Mouse (Mus musculus): ENCODE measurements at regions not wholly inside any gene's neighbourhood (a gene's known extent, or its start where the extent isn't known, plus 50 kb on each side); places are given as distances from the start of the nearest gene placed in this dataset.

DNA sequence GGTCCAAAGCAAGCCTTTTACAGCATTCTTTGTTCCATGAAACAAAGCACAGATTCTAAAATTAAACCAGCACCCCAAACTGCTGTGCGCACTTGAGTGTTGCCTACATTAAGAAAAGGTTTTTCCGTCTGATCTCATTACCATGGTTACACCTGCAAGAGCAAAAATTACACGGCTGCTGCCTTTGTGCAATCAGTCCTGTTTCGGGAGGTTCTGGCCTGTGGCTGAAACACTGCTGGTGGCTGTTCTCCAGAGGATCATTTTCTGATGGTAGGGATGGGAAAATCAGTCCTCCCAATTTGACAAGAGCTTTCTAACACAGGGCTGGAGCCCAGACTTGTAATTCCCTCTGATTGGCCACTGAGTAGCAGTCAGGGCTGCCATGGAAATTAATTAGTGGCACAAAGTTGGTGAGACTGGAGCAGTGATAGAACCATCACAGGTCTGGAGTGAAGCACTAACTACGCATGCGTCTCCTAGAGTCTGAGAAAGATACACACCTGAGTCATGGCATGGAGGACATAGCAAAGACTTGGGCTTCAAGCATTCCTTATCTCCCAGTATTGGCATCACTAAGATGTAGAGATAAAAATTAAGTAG, 114.8 kb upstream of the Fam49a start:
- DNase-seq (ENCODE audit: low spot score in 2 of 2), result peak in 1 of 2 experiments; percentile 31

DNA sequence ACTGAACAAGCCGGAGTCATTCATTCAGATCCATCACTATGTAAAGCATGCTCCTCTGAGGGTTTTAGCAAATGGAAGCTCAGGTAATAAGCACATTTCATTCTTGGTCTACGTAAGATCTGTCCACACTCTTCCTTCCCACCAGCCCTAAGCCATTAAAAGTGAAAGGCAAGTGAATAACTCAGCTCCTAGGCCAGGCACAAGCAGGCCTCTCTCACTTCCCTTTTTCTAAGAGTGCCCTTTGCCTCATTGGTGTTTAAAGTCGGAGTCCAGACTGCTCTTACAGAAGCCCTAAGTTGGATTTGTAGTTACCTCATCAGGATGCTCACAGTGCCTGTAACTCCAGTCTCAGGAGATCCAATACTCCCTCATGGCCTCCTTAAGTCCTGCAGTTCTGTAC, 114.1 kb upstream of the Fam49a start:
- DNase-seq (ENCODE audit: low spot score in 2 of 2), result no peak

DNA sequence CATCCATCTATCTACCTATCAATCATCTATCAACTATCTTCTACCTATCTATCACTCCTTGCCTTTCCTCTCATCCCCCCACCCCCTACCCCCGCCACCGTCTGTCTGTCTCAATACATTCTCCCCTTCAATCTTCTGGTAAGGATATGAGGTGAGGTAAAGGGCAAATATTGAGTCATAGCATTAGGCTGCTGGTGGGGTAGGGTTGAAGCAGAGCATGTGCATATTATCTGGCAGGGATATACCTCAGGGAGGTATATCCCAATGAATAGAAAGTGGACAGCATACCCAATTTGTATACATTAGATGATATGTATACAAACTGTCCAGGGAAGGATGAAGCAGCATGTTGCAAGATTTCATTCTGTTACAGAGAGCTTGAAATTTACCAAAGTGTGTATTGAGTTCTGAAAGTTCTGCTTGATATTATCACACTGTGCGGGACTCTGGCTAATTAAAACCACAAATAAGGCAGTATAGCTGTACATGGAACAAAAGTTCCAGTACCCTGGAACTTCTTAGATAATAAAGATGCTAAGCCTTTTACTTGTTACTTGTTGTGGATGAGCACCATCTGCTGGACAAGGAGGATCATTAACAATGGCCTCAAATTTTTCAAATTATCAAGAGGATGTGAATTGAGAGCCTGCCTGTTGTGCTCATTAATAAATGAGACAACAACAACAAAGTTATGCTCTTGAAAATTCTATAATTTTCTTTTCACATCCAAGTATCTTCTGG, 113.1 kb upstream of the Fam49a start:
- peak in 1 of 2 experiments; percentile 32 for DNase-seq (ENCODE audit: low spot score in 2 of 2)

DNA sequence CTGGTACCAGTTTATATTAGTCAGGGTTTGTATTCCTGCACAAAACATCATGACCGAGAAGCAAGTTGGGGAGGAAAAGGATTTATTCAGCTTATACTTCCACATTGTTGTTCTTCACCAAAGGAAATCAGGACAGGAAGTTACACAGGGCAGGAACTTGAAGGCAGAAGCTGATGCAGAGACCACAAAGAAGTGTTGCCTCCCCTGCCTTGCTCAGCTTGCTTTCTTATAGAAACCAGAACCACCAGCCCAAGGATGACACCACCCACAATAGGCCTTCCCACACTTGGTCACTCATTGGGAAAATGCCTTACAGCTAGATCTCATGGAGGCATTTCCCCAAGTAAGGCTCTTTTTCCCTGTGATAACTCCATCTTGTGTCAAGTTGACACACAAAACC, 97.5 kb upstream of the Fam49a start:
- no peak for DNase-seq (ENCODE audit: low spot score in 2 of 2)

DNA sequence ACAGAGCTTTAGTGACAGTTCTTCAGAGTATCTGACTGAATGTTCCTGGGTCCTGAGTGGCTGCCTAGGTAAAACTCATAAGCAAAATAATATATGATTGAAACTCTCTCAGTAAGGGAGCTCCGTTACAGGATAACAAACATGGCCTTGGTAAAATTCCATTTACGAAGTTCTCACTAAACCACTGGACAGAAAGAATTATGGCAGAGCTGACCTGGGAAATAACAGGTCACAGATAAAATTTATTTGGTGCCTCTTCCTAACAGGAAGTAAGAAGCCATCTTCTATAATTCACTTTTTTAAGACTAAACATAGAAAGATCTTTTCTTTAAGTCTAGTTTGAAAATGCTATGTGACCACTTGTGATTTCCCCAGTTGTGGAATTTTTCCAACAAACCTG, 91.4 kb upstream of the Fam49a start:
- DNase-seq (ENCODE audit: low spot score in 2 of 2), result no peak

DNA sequence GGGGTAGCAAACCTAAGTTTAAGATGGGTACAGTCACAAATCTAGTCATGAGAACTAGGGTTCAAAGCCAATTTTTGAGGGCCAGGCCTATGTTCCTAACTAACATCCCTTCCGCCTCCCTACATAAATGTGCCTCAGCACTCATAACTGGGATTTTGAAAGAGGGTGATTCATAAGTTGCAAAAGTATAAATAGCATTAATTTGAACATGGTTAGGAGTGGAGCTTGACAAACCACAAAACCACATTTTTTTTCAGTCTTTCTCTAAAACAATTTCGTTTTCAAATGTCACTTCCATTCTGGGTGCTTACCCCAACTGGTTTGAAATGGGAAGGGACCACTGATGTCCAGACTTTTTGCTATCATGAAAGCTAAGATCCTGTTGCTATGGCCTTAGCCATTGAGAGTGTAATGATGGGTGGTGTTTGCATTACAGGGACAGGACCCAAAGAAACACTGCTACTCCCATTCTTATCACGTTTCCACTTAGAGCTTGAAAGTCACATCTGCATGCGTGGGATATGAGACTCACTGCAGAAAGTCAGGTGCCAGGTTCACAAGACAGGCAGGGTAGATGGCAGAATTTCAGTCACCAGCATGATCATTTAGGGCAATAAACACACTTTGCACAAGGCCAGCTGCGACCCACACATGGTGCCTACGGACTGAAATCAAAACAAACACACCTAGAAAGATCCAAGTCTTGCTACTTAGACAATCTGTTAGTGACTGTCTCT, 89.7 kb upstream of the Fam49a start:
- no peak for DNase-seq (ENCODE audit: low spot score in 2 of 2)

DNA sequence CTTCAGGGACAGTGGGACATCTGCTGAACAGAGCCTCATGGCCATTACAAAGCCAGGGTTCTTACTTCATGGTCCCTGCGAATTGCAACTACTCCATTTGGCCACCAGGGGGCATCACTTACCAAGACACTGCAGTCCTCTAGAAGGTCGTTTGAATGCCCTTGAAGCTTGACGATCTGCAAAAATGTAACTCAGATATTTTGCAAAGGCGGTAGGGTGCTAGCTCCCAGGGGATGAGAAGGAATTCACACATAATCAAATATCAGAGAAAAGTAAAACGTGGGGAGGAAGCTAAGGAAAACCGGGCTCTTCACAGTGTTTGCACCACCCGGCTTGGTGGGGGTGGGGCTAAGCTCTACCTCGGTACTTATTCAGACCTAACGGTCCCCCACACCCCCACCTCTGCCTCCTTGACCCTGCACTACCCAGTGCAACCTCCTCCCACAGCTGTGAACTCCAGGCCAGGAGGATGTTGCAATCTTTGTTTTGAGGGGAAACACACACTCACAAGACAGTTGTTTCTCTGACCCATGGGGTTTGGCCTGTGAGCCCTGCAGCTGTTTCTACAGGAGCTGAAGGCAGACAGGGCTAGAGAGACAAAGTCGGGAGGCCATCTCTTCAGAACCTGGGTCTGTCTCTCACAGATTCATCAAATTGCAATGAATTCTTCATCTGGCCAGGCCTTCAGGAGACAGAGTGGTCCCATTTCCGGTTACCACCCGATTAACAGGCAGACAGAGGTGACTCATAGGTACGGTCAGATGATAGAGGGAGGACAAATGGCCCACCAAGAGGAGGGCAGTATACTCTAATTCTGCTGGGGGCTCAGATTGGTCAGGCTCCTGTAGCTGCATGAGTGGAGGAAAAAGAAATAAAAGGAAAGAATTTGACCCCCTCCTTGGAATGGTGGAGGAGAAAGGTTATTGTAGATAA, 85.3 kb upstream of the Fam49a start:
- DNase-seq (ENCODE audit: low spot score in 2 of 2), result peak; percentile 89 to 90

DNA sequence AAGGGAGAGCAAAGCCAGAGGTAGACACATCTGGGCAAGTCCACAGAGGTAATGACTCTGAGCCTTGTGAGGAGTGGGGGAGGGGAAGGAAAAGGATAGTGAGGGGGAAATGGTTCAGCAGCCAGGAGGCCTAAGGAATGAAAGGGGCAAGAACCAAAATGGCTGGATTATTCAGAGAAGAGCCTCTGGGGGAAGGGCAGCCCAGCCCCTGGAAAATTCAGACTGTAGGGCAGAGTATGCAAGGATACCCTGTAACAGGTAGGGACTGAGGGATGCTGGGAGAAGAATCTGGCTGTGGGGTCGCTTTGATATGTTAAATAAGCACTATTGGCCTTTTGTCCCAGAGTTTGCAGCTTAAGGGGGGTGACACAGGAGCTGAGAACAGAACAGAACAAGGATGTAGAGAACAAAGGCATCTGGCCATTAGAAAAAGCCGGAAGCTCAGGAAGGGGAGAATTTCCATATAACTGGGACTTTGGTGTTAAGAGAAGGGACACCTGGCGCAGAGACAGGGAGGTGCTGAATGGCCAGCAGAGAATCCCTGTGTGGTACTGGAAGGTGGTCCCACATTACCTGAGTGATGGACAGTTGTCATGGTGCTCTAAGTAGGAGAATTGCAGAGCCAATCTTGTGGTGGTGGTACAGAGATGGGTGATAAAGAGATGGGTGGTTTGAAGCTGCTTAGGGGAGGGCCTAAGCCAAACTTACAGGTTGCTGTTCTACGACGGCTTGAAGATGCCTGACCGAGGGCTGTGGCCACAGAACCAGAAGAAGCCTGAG, 84.5 kb upstream of the Fam49a start:
- no peak for DNase-seq (ENCODE audit: low spot score in 2 of 2)

DNA sequence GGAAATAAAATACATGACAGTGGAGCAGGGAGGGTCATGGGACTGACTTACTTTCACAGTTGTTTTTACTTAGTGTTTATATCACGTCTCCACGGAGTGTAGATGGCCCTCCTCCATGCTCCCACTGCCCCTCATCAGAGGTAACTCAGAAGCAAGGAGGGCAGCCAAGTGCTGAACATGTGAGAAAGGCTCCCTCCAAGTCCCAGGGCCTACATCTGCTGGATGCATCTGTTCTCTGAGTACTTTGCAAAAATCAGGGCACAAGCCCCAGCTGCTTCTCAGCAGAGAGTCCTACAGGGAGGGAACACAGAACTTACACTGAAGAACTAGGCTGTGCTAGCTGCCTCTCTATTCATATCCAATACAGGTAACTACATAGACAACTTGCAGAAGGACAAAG, 83.5 kb upstream of the Fam49a start:
- peak; percentile 42 to 69 for DNase-seq (ENCODE audit: low spot score in 2 of 2)

DNA sequence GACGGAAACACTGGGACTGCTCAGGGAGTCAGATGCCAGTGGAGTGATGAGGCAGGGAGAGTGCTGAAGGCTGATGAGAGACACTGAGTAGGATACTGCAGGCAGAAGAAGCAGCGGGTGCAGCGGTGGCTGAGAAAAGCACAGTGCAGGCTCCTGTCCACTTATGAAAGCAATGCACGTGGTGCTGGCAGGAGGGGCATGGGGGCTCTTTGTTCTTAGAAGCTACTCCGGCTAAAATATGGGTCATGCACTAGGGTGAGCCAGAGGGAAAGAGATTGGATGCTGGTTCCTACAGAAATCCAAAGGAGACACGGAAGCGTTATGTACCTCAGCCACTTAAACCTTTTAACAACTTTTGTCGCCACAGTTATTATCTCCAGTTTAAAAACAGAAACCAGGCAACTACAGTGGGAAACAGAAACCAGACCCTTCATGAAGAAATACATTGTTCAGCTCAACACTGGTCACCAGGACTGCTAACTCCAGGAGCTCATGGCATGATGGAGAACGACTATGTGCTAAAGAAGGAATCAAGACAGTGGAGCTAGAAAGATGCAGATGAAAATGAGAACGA, 82.6 kb upstream of the Fam49a start:
- peak; percentile 61 to 68 for DNase-seq (ENCODE audit: low spot score in 2 of 2)

DNA sequence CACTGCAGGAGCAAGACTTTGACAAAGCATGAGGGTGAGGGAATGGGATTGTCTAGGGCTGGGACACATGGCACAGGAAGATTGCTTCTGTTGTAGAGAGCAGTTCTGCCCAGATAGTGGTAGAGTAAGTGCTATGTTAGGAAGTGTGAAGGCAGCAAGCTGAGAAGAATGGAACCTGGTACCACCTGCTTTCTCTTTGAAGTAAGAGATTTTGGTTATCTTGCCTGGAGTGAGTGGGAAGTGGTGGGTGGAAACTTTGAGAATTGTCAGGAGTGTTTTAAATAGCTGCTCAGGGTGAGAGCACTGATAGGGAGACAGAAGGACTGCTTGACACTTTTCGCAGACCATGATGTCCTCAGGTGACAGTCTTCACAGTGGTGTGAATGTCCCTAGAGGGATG, 81.0 kb upstream of the Fam49a start:
- DNase-seq (ENCODE audit: low spot score in 2 of 2), result peak in 1 of 2 experiments; percentile 32

DNA sequence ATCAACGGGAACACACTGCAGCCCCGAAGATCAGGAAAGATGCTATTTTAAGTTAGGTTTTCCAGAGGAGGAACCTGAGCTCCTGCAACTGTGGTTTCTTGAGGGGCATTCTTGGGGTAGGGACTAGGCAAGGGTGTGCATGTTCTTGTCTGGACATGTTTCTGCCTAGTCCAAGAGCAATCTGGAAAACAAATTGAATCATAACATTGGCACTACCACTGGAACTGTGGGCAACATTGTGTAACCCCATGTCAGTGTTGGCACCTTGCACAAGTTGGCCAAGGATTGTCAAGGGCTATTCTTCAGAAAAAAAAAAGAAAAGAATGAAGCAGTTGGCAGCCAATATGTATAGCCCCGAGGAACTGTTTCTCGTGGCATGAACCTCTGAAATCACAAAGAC, 80.3 kb upstream of the Fam49a start:
- DNase-seq (ENCODE audit: low spot score in 2 of 2), result no peak

DNA sequence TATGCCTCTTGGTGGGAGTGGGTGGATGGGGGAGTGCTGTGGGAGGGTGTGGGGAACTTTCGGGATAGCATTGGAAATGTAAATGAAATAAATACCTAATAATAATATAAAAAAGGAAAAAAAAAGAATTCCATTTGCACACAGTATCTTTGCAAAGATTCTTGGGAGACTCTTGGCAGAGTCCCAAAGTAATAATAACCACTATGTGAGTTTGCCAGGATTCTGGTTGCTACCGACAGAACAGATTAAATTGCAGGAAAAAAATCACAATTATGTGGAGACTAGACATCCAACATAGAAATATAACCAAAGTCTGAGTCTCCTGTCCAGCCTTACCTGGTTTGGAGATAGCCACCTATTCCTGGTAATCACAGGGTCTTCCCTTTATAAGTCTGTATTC, 75.6 kb upstream of the Fam49a start:
- no peak for DNase-seq (ENCODE audit: low spot score in 2 of 2)

DNA sequence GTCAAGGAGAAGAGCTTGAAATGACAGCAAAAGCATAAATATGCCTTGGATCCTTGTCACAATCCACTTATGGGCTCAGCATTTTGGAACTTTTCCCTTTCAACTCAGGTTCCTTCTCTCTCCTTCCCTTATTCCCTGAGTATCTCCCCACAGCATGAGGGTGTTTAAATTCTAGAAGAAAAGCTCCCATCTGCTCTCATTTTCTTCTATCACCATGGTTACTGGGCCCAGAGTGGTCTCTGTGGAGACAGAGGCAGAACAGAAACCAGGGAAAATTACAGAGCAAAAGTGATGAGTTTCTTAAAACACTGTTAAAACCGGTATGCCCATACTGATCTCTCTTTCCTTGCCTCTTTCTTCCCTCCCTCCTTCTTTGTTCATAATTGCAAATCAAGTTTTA, 66.9 kb upstream of the Fam49a start:
- DNase-seq (ENCODE audit: low spot score in 2 of 2), result peak in 1 of 2 experiments; percentile 68

DNA sequence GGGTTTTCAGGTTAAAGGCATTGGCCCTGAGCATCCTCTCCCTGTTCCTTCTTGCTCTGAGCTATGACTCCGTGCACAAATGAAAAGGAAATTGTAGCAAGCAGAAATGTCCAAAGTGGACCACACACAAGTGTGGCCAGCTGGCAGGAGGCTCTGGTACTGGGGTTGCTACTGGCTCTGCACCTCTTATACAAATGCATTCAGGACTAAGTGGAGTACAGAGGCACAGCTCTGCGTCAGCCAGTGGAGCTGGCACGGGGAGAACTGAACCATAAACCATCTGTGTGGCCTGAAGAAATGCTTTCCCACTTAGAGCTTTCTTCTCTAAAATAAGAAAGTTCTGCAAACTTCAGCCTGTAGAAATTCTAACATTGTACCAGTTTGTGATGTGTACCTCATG, 65.3 kb upstream of the Fam49a start:
- peak in 1 of 2 experiments; percentile 55 for DNase-seq (ENCODE audit: low spot score in 2 of 2)

DNA sequence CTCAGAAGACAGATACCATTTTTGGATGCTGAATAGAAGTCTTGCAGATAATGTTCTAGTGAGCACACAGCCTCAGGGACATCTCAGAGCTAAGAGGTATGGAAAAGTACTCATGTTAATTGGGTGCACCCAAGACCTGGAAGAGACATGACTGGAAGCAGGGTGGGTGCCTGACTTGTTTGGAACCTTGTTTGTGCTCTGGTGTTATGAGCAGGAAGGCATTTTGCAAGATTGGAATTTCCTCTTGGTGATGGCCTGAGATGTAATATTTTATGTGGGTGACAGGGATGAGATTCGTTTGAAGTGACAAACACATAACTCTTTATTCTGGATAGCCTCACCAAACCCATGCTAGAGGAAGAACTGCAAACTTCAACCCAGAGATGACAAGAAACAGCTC, 53.7 kb upstream of the Fam49a start:
- DNase-seq (ENCODE audit: low spot score in 2 of 2), result no peak

Measured in right cerebral cortex, postnatal 10 days (tissue).